23 mouse cellular contexts compared by ENCODE assay signal in genomic region chr14:86714088-86714690, GRCm38 (mm10).
"Had no signal": no experiment of that assay in that cellular context is flagged by ENCODE, and none has a peak within 500 bp of the region (broad histone marks: within the 10 kb centered on the region; RNA-seq: fewer than 3 reads in every experiment).

No protein-coding gene starts in this region.

- H3K27me3 ChIP-seq: liver, embryonic 15.5 days; lung, embryonic 15.5 days; midbrain, embryonic 12.5 days; neural tube, embryonic 13.5 days; neural tube, embryonic 15.5 days; stomach, embryonic 15.5 days had no signal

- H3K4me1 ChIP-seq: liver, embryonic 15.5 days; lung, embryonic 15.5 days; midbrain, embryonic 12.5 days; neural tube, embryonic 13.5 days; neural tube, embryonic 15.5 days; stomach, embryonic 15.5 days had no signal

- H3K9me3 ChIP-seq: liver, embryonic 15.5 days; lung, embryonic 15.5 days; midbrain, embryonic 10.5 days; midbrain, embryonic 12.5 days; neural tube, embryonic 13.5 days; neural tube, embryonic 15.5 days; stomach, embryonic 15.5 days had no signal

- H3K36me3 ChIP-seq: liver, embryonic 15.5 days; lung, embryonic 15.5 days; midbrain, embryonic 10.5 days; midbrain, embryonic 12.5 days; neural tube, embryonic 13.5 days; neural tube, embryonic 15.5 days; stomach, embryonic 15.5 days had no signal

- H3K9ac ChIP-seq: liver, embryonic 15.5 days; liver, postnatal 0 days; lung, embryonic 15.5 days; midbrain, embryonic 12.5 days; neural tube, embryonic 13.5 days; neural tube, embryonic 15.5 days; stomach, embryonic 15.5 days had no signal

- H3K4me2 ChIP-seq: liver, embryonic 15.5 days; lung, embryonic 15.5 days; midbrain, embryonic 12.5 days; neural tube, embryonic 13.5 days; neural tube, embryonic 15.5 days; stomach, embryonic 15.5 days had no signal

- ATAC-seq: liver, postnatal 0 days; midbrain, embryonic 16.5 days had no signal

- H3K4me3 ChIP-seq: liver, embryonic 15.5 days; lung, embryonic 15.5 days; midbrain, embryonic 10.5 days; midbrain, embryonic 12.5 days; myocyte; neural tube, embryonic 13.5 days; neural tube, embryonic 15.5 days; stomach, embryonic 15.5 days had no signal

- DNase-seq: liver, postnatal 0 days; lung, adult 2 months; lung, postnatal 10 days; lung, postnatal 4 days; midbrain, embryonic 14.5 days; retina, postnatal 1 day; right cerebral cortex, adult 18-20 months; right cerebral cortex, postnatal 25 days; right cerebral cortex, postnatal 4 days; spleen, adult 18-20 months; thymus, adult 2 months; thymus, postnatal 25 days; thymus, postnatal 4 days had no signal

- H3K27ac ChIP-seq: liver, embryonic 15.5 days; lung, embryonic 15.5 days; midbrain, embryonic 10.5 days; midbrain, embryonic 12.5 days; neural tube, embryonic 13.5 days; neural tube, embryonic 15.5 days; stomach, embryonic 15.5 days; stomach, postnatal 0 days had no signal
